Mouse (Mus musculus): ENCODE data around the gene Rbp7. TPM values are rescaled to one million over a fixed set of nuclear protein-coding genes. Genes with fewer than 3 reads are reported as not detected.

Rbp7 gene
- total and polyA plus RNA-seq, 3 experiments: not detected

GRCm38 (mm10) chr4:149489415-149490240 is 34.9 kb upstream of the Rbp7 start:
- no peak for TF ChIP-seq ZMIZ1 (IDR thresholded peaks at IDR 0.05; ENCODE audit: low read depth, low read length)
- TF ChIP-seq JUN (IDR thresholded peaks at IDR 0.05; ENCODE audit: insufficient read depth, low read depth, low read length): no peak
- TF ChIP-seq ZKSCAN1 (IDR thresholded peaks at IDR 0.05; ENCODE audit: borderline replicate concordance, low read depth, low read length): no peak
- Histone ChIP-seq H3K9me3 (replicated peaks; ENCODE audit: low read length) (peaks cover 9% of the 10 kb centered on the region), H3K27ac (ENCODE audit: insufficient read depth, low read depth) (no peak overlapping the region), H3K4me2 (ENCODE audit: insufficient read depth, low read depth, poor library complexity, severe bottlenecking) (no peak overlapping the region), H3K27me3 (replicated peaks) (no peaks in the 10 kb centered on the region), H3K4me3 (replicated peaks in 1 of 3; ENCODE audit: low read depth in 2 of 3, low read length in 2 of 3, poor library complexity in 1 of 3) (no peak overlapping the region), H3K4me1 (ENCODE audit: control insufficient read depth in 1 of 2, insufficient read depth in 2 of 2) (peaks cover 5 to 23% of the 10 kb centered on the region in 2 experiments; a peak in 3 of 4 replicates), H3K79me2 (replicated peaks; ENCODE audit: control insufficient read depth, extremely low read depth, insufficient read depth, poor library complexity, severe bottlenecking) (peaks cover 17% of the 10 kb centered on the region), H3K36me3 (replicated peaks in 1 of 2; ENCODE audit: control insufficient read depth in 1 of 2, insufficient read depth in 1 of 2, low read length in 1 of 2) (peaks cover 52 to 70% of the 10 kb centered on the region in 2 experiments), H3K9ac (ENCODE audit: insufficient read depth, low read depth) (no peak overlapping the region)
- in situ Hi-C loops (cut with MboI; ENCODE audit: low pct_ligation_motif_present, low pct_unique_long_range_greater_than_20kb, low sequenced_read_pairs) (no loop called here), dilution Hi-C loops (cut with MboI; ENCODE audit: extremely low pct_ligation_motif_present, extremely low pct_unique_long_range_greater_than_20kb, low sequenced_read_pairs) (no loop called here)
- DNase-seq (ENCODE audit: extremely low read depth): no peak

- H3K4me1 ChIP-seq (ENCODE audit: control insufficient read depth in 1 of 2, insufficient read depth in 2 of 2): peaks cover 5 to 35% of the 10 kb centered on the region in 2 experiments; a peak in 3 of 4 replicates
- H3K9ac ChIP-seq (ENCODE audit: insufficient read depth, low read depth): no peak overlapping the region; the same call in 1 of the 2 replicates
- peak overlapping the region; percentile 63 for H3K27ac ChIP-seq (ENCODE audit: insufficient read depth, low read depth)
- no peaks in the 10 kb centered on the region for H3K27me3 ChIP-seq (replicated peaks)
- peaks cover 37 to 52% of the 10 kb centered on the region in 2 experiments for H3K36me3 ChIP-seq (replicated peaks in 1 of 2; ENCODE audit: control insufficient read depth in 1 of 2, insufficient read depth in 1 of 2, low read length in 1 of 2)
- dilution Hi-C loops (cut with MboI; ENCODE audit: extremely low pct_ligation_motif_present, extremely low pct_unique_long_range_greater_than_20kb, low sequenced_read_pairs) (no loop called here), in situ Hi-C loops (cut with MboI; ENCODE audit: low pct_ligation_motif_present, low pct_unique_long_range_greater_than_20kb, low sequenced_read_pairs) (no loop called here)
- H3K4me2 ChIP-seq (ENCODE audit: insufficient read depth, low read depth, poor library complexity, severe bottlenecking): peak overlapping the region; percentile 90
- H3K4me3 ChIP-seq (replicated peaks in 1 of 3; ENCODE audit: low read depth in 2 of 3, low read length in 2 of 3, poor library complexity in 1 of 3): peak overlapping the region in 2 of 3 experiments; percentile 26 to 91
- H3K9me3 ChIP-seq (replicated peaks; ENCODE audit: low read length): peaks cover 9% of the 10 kb centered on the region
- peaks cover 21% of the 10 kb centered on the region for H3K79me2 ChIP-seq (replicated peaks; ENCODE audit: control insufficient read depth, extremely low read depth, insufficient read depth, poor library complexity, severe bottlenecking)
- peak; percentile 86 for DNase-seq (ENCODE audit: extremely low read depth)
- peak; percentile 78 for TF ChIP-seq TCF12 (IDR thresholded peaks at IDR 0.05; ENCODE audit: low read depth, low read length)
- no peak for TF ChIP-seq ZC3H11A (IDR thresholded peaks at IDR 0.05; ENCODE audit: low read depth, low read length)
- TF ChIP-seq JUND (conservative IDR thresholded peaks at IDR 0.05; ENCODE audit: low read depth, low read length): peak; percentile 87
- TF ChIP-seq HCFC1 (IDR thresholded peaks at IDR 0.05; ENCODE audit: low read depth, low read length): peak; percentile 50
- no peak for TF ChIP-seq CHD1 (IDR thresholded peaks at IDR 0.05; ENCODE audit: low read depth, low read length)
- no peak for TF ChIP-seq GABPA (IDR thresholded peaks at IDR 0.05; ENCODE audit: insufficient replicate concordance, low read depth, low read length)
- peak; percentile 98 for TF ChIP-seq SIN3A (IDR thresholded peaks at IDR 0.05; ENCODE audit: low read length)
- TF ChIP-seq ZNF384 (IDR thresholded peaks at IDR 0.05; ENCODE audit: low read depth, low read length): no peak
- peak; percentile 98 for TF ChIP-seq ETS1 (conservative IDR thresholded peaks at IDR 0.05; ENCODE audit: low read depth, low read length)
- TF ChIP-seq USF2 (conservative IDR thresholded peaks at IDR 0.05; ENCODE audit: low read depth, low read length): no peak
- peak; percentile 97 for TF ChIP-seq MYC (IDR thresholded peaks at IDR 0.05; ENCODE audit: low read depth, low read length)
- TF ChIP-seq ZKSCAN1 (IDR thresholded peaks at IDR 0.05; ENCODE audit: borderline replicate concordance, low read depth, low read length): no peak
- peak; percentile 61; the same call in 1 of the 2 replicates for TF ChIP-seq ELF1 (IDR thresholded peaks at IDR 0.05; ENCODE audit: low read depth, low read length)
- peak; percentile 97 for TF ChIP-seq MAX (IDR thresholded peaks at IDR 0.05; ENCODE audit: low read length)
- TF ChIP-seq MAFK (IDR thresholded peaks at IDR 0.05; ENCODE audit: insufficient replicate concordance, low read length): peak; percentile 46; the same call in 1 of the 2 replicates
- TF ChIP-seq MEF2A (IDR thresholded peaks at IDR 0.05; ENCODE audit: borderline replicate concordance, low read depth, low read length): peak; percentile 69
- no peak for TF ChIP-seq KAT2A (IDR thresholded peaks at IDR 0.05; ENCODE audit: insufficient replicate concordance, low read length)
- no peak for TF ChIP-seq TBP (conservative IDR thresholded peaks at IDR 0.05; ENCODE audit: low read depth, low read length)
- no peak for TF ChIP-seq NRF1 (IDR thresholded peaks at IDR 0.05; ENCODE audit: low read depth, low read length)
- TF ChIP-seq POLR2AphosphoS2 (IDR thresholded peaks at IDR 0.05; ENCODE audit: low read depth, low read length): no peak
- TF ChIP-seq JUN (IDR thresholded peaks at IDR 0.05; ENCODE audit: insufficient read depth, low read depth, low read length): peak; percentile 25
- peak; percentile 48; the same call in 1 of the 2 replicates for TF ChIP-seq POLR2A (IDR thresholded peaks at IDR 0.05; ENCODE audit: low read depth, low read length)
- 0 out of 2 replicates have a peak, but pooled peaks have one; percentile 17 for TF ChIP-seq NELFE (IDR thresholded peaks at IDR 0.05; ENCODE audit: low read depth, low read length)
- TF ChIP-seq RCOR1 (conservative IDR thresholded peaks at IDR 0.05; ENCODE audit: low read depth, low read length): 0 out of 2 replicates have a peak, but pooled peaks have one; percentile 68
- peak; percentile 93 for TF ChIP-seq MXI1 (IDR thresholded peaks at IDR 0.05; ENCODE audit: low read depth, low read length)
- no peak; the same call in none of the 2 replicates for TF ChIP-seq EP300 (IDR thresholded peaks at IDR 0.05; ENCODE audit: low read length)
- peak; percentile 93 for TF ChIP-seq IRF4 (IDR thresholded peaks at IDR 0.05; ENCODE audit: low read depth, low read length)
- 0 out of 2 replicates have a peak, but pooled peaks have one; percentile 27 for TF ChIP-seq ZMIZ1 (IDR thresholded peaks at IDR 0.05; ENCODE audit: low read depth, low read length)
- no peak for TF ChIP-seq SMC3 (IDR thresholded peaks at IDR 0.05; ENCODE audit: low read depth, low read length)
- no peak for TF ChIP-seq CTCF (conservative IDR thresholded peaks at IDR 0.05 in 1 of 2, IDR thresholded peaks at IDR 0.05 in 1 of 2; ENCODE audit: low read depth in 2 of 2, low read length in 2 of 2)
Observed at GRCm38 (mm10) chr4:149487729-149488128, 33.0 kb upstream of the Rbp7 start.

Data from CH12.LX (cell line).